Mouse (Mus musculus) spleen, adult 2 months (tissue): Measurements from ENCODE around the gene Tcf7l1. TPM values are rescaled to one million over a fixed set of nuclear protein-coding genes. Genes with fewer than 3 reads are reported as not detected.
"Not testable (repeated sequence)": the region's sequence is repeated elsewhere in the genome, so short reads cannot be mapped to it uniquely, and the experiment has no call there.

Source experiments
- DNase-seq, 2 experiments: peaks; one replicate each; pipeline versions ENCODE4 v3.0.0 to v3.0.0-alpha.2; 2012 to 2021; ENCODE audit warnings: low spot score in 2 of 2, low read depth in 1 of 2
- H3K27ac ChIP-seq: fragments of 200-500 bp; 2 replicates; pipeline ENCODE4 v1.5.1; 2012; ENCODE audit warnings: low read length, inconsistent platforms; ENCODE audit not compliant: insufficient read depth
- H3K27me3 ChIP-seq: fragments of 200-500 bp; 2 replicates; pipeline ENCODE4 v1.6.1; 2012; ENCODE audit warnings: mild to moderate bottlenecking, moderate library complexity, low read length, inconsistent platforms; ENCODE audit not compliant: control insufficient read depth, insufficient read depth
- H3K36me3 ChIP-seq: fragments of 200-500 bp; 2 replicates; pipeline ENCODE4 v1.6.1; 2012; ENCODE audit warnings: mild to moderate bottlenecking, low read length, inconsistent platforms; ENCODE audit not compliant: control insufficient read depth, insufficient read depth
- H3K4me1 ChIP-seq: fragments of 200-500 bp; 2 replicates; pipeline ENCODE4 v1.6.1; 2011; ENCODE audit warnings: inconsistent platforms; ENCODE audit not compliant: control insufficient read depth, insufficient read depth, insufficient read length
- H3K4me3 ChIP-seq: fragments of 200-500 bp; 2 replicates; pipeline ENCODE4 v1.5.1; 2011; ENCODE audit warnings: mild to moderate bottlenecking, inconsistent platforms; ENCODE audit not compliant: insufficient read depth, insufficient read length; ENCODE audit errors: extremely low read depth
- CTCF ChIP-seq: fragments of 200-500 bp; IDR thresholded peaks from 2 replicates; pipeline ENCODE4 v1.5.1; 2011; ENCODE audit warnings: mild to moderate bottlenecking, inconsistent platforms; ENCODE audit not compliant: insufficient read depth, insufficient read length, insufficient replicate concordance; ENCODE audit errors: extremely low read depth
- POLR2A ChIP-seq: fragments of 200-500 bp; IDR thresholded peaks from 2 replicates; pipeline ENCODE4 v1.6.1; 2011; ENCODE audit warnings: low read depth, low read length, inconsistent platforms
- WGBS: fragments of 180-500 bp; shearing (Covaris S2); methylation state at CpG from one replicate; pipeline ENCODE4 v1.1.7; 2018; 5-methylcytosine and 5-hydroxymethylcytosine counted together
- polyA plus RNA-seq: library from polyadenylated mRNA; depleted of rRNA; stranded (reverse); fragments of >200 nt; gene quantifications from 2 replicates; pipeline ENCODE4 v1.2.3, GENCODE M21; 2012; rRNA removed

The Tcf7l1 gene
- polyA plus RNA-seq, result 10.5 and 11.8 TPM in 2 replicates

DNA sequence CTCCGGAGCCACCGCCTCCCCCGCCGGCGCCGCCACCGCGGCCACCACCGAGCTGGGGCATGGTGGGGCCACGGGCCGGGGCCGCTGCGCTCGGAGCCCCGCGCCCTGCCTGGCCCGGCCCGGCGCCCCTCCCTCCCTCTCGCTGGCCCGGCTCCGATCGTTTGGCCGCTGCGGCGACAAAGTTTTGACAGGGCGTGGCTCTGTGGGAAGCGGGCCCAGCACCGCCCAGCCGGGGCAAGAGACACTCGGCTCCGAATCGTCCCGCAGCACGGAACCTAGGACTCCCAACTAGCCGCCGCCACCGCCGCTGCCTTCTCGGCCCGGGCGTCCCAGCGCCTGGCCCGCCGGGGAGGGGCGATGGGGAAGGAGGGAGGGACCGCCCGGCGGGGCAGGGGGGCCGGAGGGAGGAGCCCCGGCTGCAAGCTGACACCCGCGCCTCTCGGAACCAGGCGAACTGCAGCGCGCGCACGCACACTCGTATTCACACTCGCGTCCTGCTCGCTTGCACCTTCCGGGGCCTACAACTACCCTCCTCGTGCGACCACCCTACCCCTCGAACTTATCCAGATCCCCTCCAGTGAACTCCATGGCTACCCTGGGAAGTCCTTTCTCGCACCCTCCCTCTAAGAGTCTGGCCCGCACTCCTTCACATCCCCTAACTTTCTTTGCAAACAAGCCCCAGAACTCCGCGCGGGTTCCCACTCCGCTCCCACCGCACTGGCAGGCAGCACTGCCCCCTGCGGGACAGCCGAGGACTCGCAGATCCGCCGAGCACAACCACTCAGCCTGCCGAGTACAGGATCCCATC lies at the start of gene Tcf7l1:
Gene Tcf7l1 (minus strand): TSS at position 363 of the 808 bp plus-strand sequence.
- whole genome bisulfite sequencing, result 2% methylated on average over 79 of the region's 80 CpGs
- peak; percentile 26 to 75 for DNase-seq
- H3K27ac ChIP-seq, result peak within 1 kb of the TSS; percentile 16; the same call in 1 of the 2 replicates

GRCm38 (mm10) chr6:72837756-72838155 lies 48.7 kb upstream of the Tcf7l1 start:
- H3K4me3 ChIP-seq, result no peak overlapping the region
- H3K36me3 ChIP-seq, result peaks cover 13% of the 10 kb centered on the region
- H3K27ac ChIP-seq, result no peak overlapping the region
- DNase-seq, result no peak
- no peaks in the 10 kb centered on the region for H3K27me3 ChIP-seq
- WGBS, result 83% methylated on average over 4 of the region's 4 CpGs
- TF ChIP-seq POLR2A (no peak), CTCF (no peak)
- H3K4me1 ChIP-seq, result no peaks in the 10 kb centered on the region

More for the DNA sequence above, at the start of gene Tcf7l1:
- Histone ChIP-seq H3K36me3 (no peaks in the 10 kb centered on the region), H3K4me1 (0 out of 2 replicates have a peak, but pooled peaks cover 3% of the 10 kb centered on the region), H3K4me3 (peak within 1 kb of the TSS; percentile 65), H3K27me3 (peaks cover 14% of the 10 kb centered on the region)
- TF ChIP-seq CTCF, result peak; percentile 90
- TF ChIP-seq POLR2A, result no peak

DNA sequence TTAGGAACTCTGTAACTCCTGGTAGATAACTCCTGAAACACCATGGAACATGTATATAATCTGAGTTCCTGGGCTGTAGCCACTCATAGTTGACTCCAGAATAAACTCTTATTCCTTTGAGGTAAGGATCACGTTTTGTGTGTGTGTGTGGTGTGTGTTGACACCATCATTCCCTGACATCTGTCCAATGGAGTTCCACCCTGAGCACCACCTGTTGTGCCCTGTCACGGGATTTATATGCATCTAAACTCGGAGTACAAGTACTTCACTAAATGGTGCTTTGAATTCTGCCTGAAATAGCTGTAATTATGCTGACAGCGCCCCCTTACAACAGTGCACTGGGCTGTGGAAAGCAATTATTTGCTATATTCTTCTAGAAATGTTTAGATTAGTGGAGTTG lies 45.5 kb upstream of the Tcf7l1 start:
- DNase-seq, result no peak
- 84% methylated on average over 4 of the region's 4 CpGs for WGBS
- no peaks in the 10 kb centered on the region for H3K4me1 ChIP-seq
- TF ChIP-seq POLR2A, result no peak
- TF ChIP-seq CTCF, result no peak
- no peaks in the 10 kb centered on the region for H3K27me3 ChIP-seq
- H3K4me3 ChIP-seq, result no peak overlapping the region
- no peaks in the 10 kb centered on the region; the same call in 1 of the 2 replicates for H3K36me3 ChIP-seq
- no peak overlapping the region for H3K27ac ChIP-seq

DNA sequence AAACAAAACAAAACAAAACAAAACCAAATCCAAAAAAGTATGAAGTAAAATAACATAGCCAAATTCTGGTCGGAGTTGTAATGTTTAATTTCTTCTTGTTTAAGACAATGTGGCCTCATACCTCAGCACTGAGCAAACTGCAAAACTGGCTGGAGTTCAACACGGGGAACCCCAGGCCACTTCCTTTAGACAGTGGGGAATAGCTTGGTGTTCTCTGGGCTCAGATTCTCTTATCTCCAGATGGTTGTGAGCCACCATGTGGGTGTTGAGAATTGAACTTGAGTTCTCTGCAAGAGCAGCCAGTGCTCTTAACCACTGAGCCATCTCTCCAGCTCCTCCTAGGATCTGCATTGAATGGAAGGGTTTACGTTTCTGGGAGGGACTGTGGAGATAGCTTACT lies 42.8 kb upstream of the Tcf7l1 start:
- H3K27me3 ChIP-seq, result no peaks in the 10 kb centered on the region
- H3K4me1 ChIP-seq, result no peaks in the 10 kb centered on the region
- no peaks in the 10 kb centered on the region for H3K36me3 ChIP-seq
- DNase-seq, result no peak
- 52% methylated on average over 3 of the region's 3 CpGs for WGBS
- no peak overlapping the region for H3K4me3 ChIP-seq
- H3K27ac ChIP-seq, result no peak overlapping the region
- no peak for TF ChIP-seq CTCF
- TF ChIP-seq POLR2A, result no peak

DNA sequence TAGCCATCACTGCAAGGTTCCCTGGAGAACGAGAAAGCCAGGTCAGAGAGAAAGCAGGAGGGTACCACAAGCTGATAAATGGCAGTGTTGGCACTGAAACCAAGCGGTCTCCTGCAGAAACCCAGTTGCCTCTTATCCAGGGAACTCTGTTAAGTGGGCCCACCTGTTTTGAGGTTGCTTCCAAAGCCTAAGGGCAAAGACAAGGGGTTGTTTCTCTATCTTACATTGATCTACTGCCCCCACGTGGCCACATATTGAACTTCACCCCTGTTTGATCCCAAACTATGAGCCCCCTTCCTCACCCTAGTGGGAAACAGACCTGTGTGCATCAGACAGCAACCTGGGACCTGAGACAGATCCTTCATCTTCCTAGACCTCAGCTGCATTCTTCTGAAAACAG lies 42.2 kb upstream of the Tcf7l1 start:
- DNase-seq, result peak in 1 of 2 experiments; percentile 27
- Histone ChIP-seq H3K27me3 (no peaks in the 10 kb centered on the region), H3K4me3 (no peak overlapping the region), H3K4me1 (no peaks in the 10 kb centered on the region), H3K27ac (no peak overlapping the region), H3K36me3 (no peaks in the 10 kb centered on the region)
- 34% methylated on average over 3 of the region's 3 CpGs for WGBS
- peak; percentile 24; the same call in 1 of the 2 replicates for TF ChIP-seq CTCF
- TF ChIP-seq POLR2A, result no peak

GRCm38 (mm10) chr6:72828857-72829256 lies 39.8 kb upstream of the Tcf7l1 start:
- Histone ChIP-seq H3K36me3 (no peaks in the 10 kb centered on the region), H3K4me3 (no peak overlapping the region), H3K27me3 (no peaks in the 10 kb centered on the region), H3K27ac (no peak overlapping the region), H3K4me1 (no peaks in the 10 kb centered on the region)
- TF ChIP-seq POLR2A (no peak), CTCF (0 out of 2 replicates have a peak, but pooled peaks have one; percentile 1)
- 92% methylated on average over 3 of the region's 3 CpGs for whole genome bisulfite sequencing
- no peak for DNase-seq

GRCm38 (mm10) chr6:72828037-72828436 lies 39.0 kb upstream of the Tcf7l1 start:
- H3K4me3 ChIP-seq, H3K27ac ChIP-seq, H3K27me3 ChIP-seq, DNase-seq, H3K4me1 ChIP-seq, H3K36me3 ChIP-seq: not testable (repeated sequence)
- 29% methylated on average over 9 of the region's 9 CpGs for WGBS
